Mouse (Mus musculus) heart, adult 2 months (tissue): ENCODE measurements around the gene Ache. TPM values are rescaled to one million over a fixed set of nuclear protein-coding genes. Genes with fewer than 3 reads are reported as not detected.
A peak's percentile ranks its signal among the peaks of the same experiment; 100 is the strongest.

Experiments
- DNase-seq, 2 experiments: peaks; one replicate each; pipeline ENCODE4 v3.0.0; 2021
- H3K27ac ChIP-seq: fragments of 200-600 bp; 2 replicates; pipeline ENCODE4 v1.8.1; 2022
- H3K27me3 ChIP-seq: fragments of 200-500 bp; 2 replicates; pipeline ENCODE4 v1.6.1; 2012; ENCODE audit warnings: mild to moderate bottlenecking, low read length, inconsistent platforms, mixed read lengths; ENCODE audit not compliant: control insufficient read depth, insufficient read depth
- H3K36me3 ChIP-seq: fragments of 200-500 bp; 2 replicates; pipeline ENCODE4 v1.6.1; 2012; ENCODE audit warnings: low read length, inconsistent platforms; ENCODE audit not compliant: control insufficient read depth, insufficient read depth
- H3K4me1 ChIP-seq: fragments of 200-500 bp; 2 replicates; pipeline ENCODE4 v1.6.1; 2011; ENCODE audit warnings: low read length; ENCODE audit not compliant: control insufficient read depth, insufficient read depth
- H3K4me3 ChIP-seq: fragments of 200-600 bp; 2 replicates; pipeline ENCODE4 v1.8.1; 2022
- H3K79me2 ChIP-seq: fragments of 200-500 bp; replicated peaks from 2 replicates; pipeline ENCODE4 v1.6.1; 2012; ENCODE audit warnings: mild to moderate bottlenecking, inconsistent platforms, low read length, moderate library complexity, mixed read lengths; ENCODE audit not compliant: control insufficient read depth, insufficient read depth
- H3K9ac ChIP-seq: fragments of 200-500 bp; 2 replicates; pipeline ENCODE4 v1.6.1; 2012; ENCODE audit warnings: low read depth, mild to moderate bottlenecking, control low read depth, inconsistent platforms, low read length, mixed read lengths
- CTCF ChIP-seq: fragments of 200-600 bp; IDR thresholded peaks from 2 replicates; pipeline ENCODE4 v1.8.1; 2022; ENCODE audit warnings: antibody characterized with exemption, mild to moderate bottlenecking, moderate library complexity
- EP300 ChIP-seq: fragments of 200-500 bp; IDR thresholded peaks from 2 replicates; pipeline ENCODE4 v1.6.1; 2011; ENCODE audit warnings: low read depth, low read length, control low read depth; ENCODE audit not compliant: insufficient read depth
- POLR2A ChIP-seq: fragments of 200-500 bp; IDR thresholded peaks from 2 replicates; pipeline ENCODE4 v1.6.1; 2011; ENCODE audit warnings: mild to moderate bottlenecking, low read depth, low read length, control low read depth; ENCODE audit not compliant: insufficient read depth
- WGBS: fragments of 180-500 bp; shearing (Covaris S2); methylation state at CpG from one replicate; pipeline ENCODE4 v1.1.7; 2018; 5-methylcytosine and 5-hydroxymethylcytosine counted together
- intact Hi-C: fragments of 180-260 bp; cut with DNase I; formaldehyde crosslinking; loops from one replicate; pipeline ENCODE4 v1.15.1; 2025
- polyA plus RNA-seq: library from polyadenylated mRNA; depleted of rRNA; stranded (reverse); fragments of >200 nt; gene quantifications from 2 replicates; pipeline ENCODE4 v1.2.3, GENCODE M21; 2012
- total RNA-seq, 2 experiments: library from RNA; stranded (reverse); gene quantifications; 2 replicates each; pipeline ENCODE4 v1.2.3; 2021

The Ache gene
- total and polyA plus RNA-seq, 3 experiments, result 1.5 to 4.9 (median 2.2) TPM

GRCm38 (mm10) chr5:137318570-137318969, 31.3 kb downstream of the Ache start:
- Histone ChIP-seq H3K4me3 (no peak overlapping the region), H3K79me2 (no peaks in the 10 kb centered on the region), H3K27ac (no peak overlapping the region), H3K4me1 (peaks cover 2% of the 10 kb centered on the region; the same call in 1 of the 2 replicates), H3K9ac (no peak overlapping the region), H3K27me3 (no peaks in the 10 kb centered on the region), H3K36me3 (no peaks in the 10 kb centered on the region)
- WGBS, result 90% methylated on average over 1 of the region's 1 CpGs
- intact Hi-C loops, result no loop called here
- TF ChIP-seq EP300, result no peak
- no peak for TF ChIP-seq POLR2A
- TF ChIP-seq CTCF, result no peak
- no peak for DNase-seq

GRCm38 (mm10) chr5:137320996-137321395, 33.7 kb downstream of the Ache start:
- no peaks in the 10 kb centered on the region for H3K79me2 ChIP-seq
- 79% methylated on average over 3 of the region's 3 CpGs for WGBS
- intact Hi-C loops, result no loop called here
- H3K27ac ChIP-seq, result no peak overlapping the region
- H3K27me3 ChIP-seq, result no peaks in the 10 kb centered on the region
- TF ChIP-seq CTCF (no peak), EP300 (no peak), POLR2A (no peak)
- H3K36me3 ChIP-seq, result no peaks in the 10 kb centered on the region
- H3K9ac ChIP-seq, result no peak overlapping the region
- DNase-seq, result no peak
- H3K4me3 ChIP-seq, result no peak overlapping the region
- H3K4me1 ChIP-seq, result no peaks in the 10 kb centered on the region

GRCm38 (mm10) chr5:137330910-137331309, 43.6 kb downstream of the Ache start:
- H3K4me1 ChIP-seq, result no peaks in the 10 kb centered on the region
- H3K79me2 ChIP-seq, result no peaks in the 10 kb centered on the region
- DNase-seq, result no peak
- H3K4me3 ChIP-seq, result no peak overlapping the region
- intact Hi-C loops, result no loop called here
- no peak overlapping the region for H3K27ac ChIP-seq
- H3K9ac ChIP-seq, result no peak overlapping the region
- no peaks in the 10 kb centered on the region for H3K27me3 ChIP-seq
- 81% methylated on average over 7 of the region's 7 CpGs for WGBS
- TF ChIP-seq POLR2A (no peak), EP300 (no peak), CTCF (no peak)
- no peaks in the 10 kb centered on the region for H3K36me3 ChIP-seq

GRCm38 (mm10) chr5:137332857-137333511, 45.7 kb downstream of the Ache start:
- Histone ChIP-seq H3K4me3 (peak overlapping the region; percentile 63), H3K4me1 (peaks cover 1% of the 10 kb centered on the region; the same call in 1 of the 2 replicates), H3K9ac (peak overlapping the region; percentile 63), H3K79me2 (no peaks in the 10 kb centered on the region), H3K36me3 (no peaks in the 10 kb centered on the region), H3K27me3 (no peaks in the 10 kb centered on the region), H3K27ac (peak overlapping the region; percentile 61)
- intact Hi-C loops, result loop anchor here (1.0 kb wide), 1 partner anchor 48 kb away; no protein-coding TSS in a partner anchor
- DNase-seq, result no peak
- TF ChIP-seq CTCF (no peak), EP300 (no peak), POLR2A (no peak)
- WGBS, result 24% methylated on average over 15 of the region's 15 CpGs

- TF ChIP-seq EP300 (0 out of 2 replicates have a peak, but pooled peaks have one; percentile 51), POLR2A (peak; percentile 49), CTCF (peak; percentile 86)
- H3K79me2 ChIP-seq, result no peaks in the 10 kb centered on the region
- DNase-seq, result peak; percentile 93 to 94
- intact Hi-C loops, result loop anchor here (1.0 kb wide), 2 partner anchors 43 to 48 kb away; no protein-coding TSS in a partner anchor
- no peaks in the 10 kb centered on the region for H3K27me3 ChIP-seq
- under 1% methylated on average over 44 of the region's 44 CpGs for WGBS
- peaks cover 1% of the 10 kb centered on the region; the same call in 1 of the 2 replicates for H3K4me1 ChIP-seq
- H3K9ac ChIP-seq, result peak within 1 kb of the TSS; percentile 63
- peak within 1 kb of the TSS; percentile 61 for H3K27ac ChIP-seq
- H3K36me3 ChIP-seq, result no peaks in the 10 kb centered on the region
- H3K4me3 ChIP-seq, result peak within 1 kb of the TSS; percentile 63
These were observed 46.3 kb downstream of the Ache start, which contains the start of gene Slc12a9 for GRCm38 (mm10) chr5:137333512-137334174. Gene Slc12a9 (minus strand): TSS chr5:137333597.
